Mouse (Mus musculus) embryonic facial prominence, embryonic 12.5 days (tissue): Measurements from ENCODE around the gene H2al1a. TPM values are rescaled to one million over a fixed set of nuclear protein-coding genes. Genes with fewer than 3 reads are reported as not detected.

Experiments
- ATAC-seq: fragments of 200-750 bp; cut with Nextera tagmentation; 2 replicates; pipeline ENCODE4 v1.8.0; 2017; ENCODE audit not compliant: insufficient number of reproducible peaks, insufficient read depth, low FRiP score, low TSS enrichment
- H3K27ac ChIP-seq: fragments of 300-500 bp; sonication (generic); 2 replicates; pipeline ENCODE4 v1.5.1; 2016; ENCODE audit warnings: mild to moderate bottlenecking
- H3K27me3 ChIP-seq: fragments of 300-500 bp; sonication (generic); 2 replicates; pipeline ENCODE4 v1.6.1; 2016; ENCODE audit warnings: mild to moderate bottlenecking, moderate library complexity
- H3K36me3 ChIP-seq: fragments of 300-500 bp; sonication (generic); 2 replicates; pipeline ENCODE4 v1.6.1; 2016; ENCODE audit warnings: mild to moderate bottlenecking
- H3K4me1 ChIP-seq: fragments of 300-500 bp; sonication (generic); 2 replicates; pipeline ENCODE4 v1.6.1; 2016
- H3K4me2 ChIP-seq: fragments of 300-500 bp; sonication (generic); replicated peaks from 2 replicates; pipeline ENCODE4 v1.6.1; 2016; ENCODE audit warnings: mild to moderate bottlenecking, moderate library complexity
- H3K4me3 ChIP-seq: fragments of 300-500 bp; sonication (generic); 2 replicates; pipeline ENCODE4 v1.5.1; 2016; ENCODE audit warnings: mild to moderate bottlenecking
- H3K9ac ChIP-seq: fragments of 300-500 bp; sonication (generic); 2 replicates; pipeline ENCODE4 v1.6.1; 2016; ENCODE audit warnings: mild to moderate bottlenecking, moderate library complexity
- H3K9me3 ChIP-seq: fragments of 300-500 bp; sonication (generic); 2 replicates; pipeline ENCODE4 v1.6.1; 2016; ENCODE audit warnings: mild to moderate bottlenecking, moderate library complexity
- WGBS: fragments of 180-500 bp; shearing (Covaris S2); methylation state at CpG from one replicate; pipeline ENCODE4 v1.1.7; 2016; 5-methylcytosine and 5-hydroxymethylcytosine counted together
- polyA plus RNA-seq: library from polyadenylated mRNA; unstranded; fragments of >200 nt; fragmentation: Nextera tagmentation; extraction: Ambion mirVana; gene quantifications from 2 replicates; pipeline ENCODE4 v1.2.1, GENCODE M21; 2016

H2al1a gene
- polyA plus RNA-seq, 1 experiment from 2014 or later = not detected

DNA sequence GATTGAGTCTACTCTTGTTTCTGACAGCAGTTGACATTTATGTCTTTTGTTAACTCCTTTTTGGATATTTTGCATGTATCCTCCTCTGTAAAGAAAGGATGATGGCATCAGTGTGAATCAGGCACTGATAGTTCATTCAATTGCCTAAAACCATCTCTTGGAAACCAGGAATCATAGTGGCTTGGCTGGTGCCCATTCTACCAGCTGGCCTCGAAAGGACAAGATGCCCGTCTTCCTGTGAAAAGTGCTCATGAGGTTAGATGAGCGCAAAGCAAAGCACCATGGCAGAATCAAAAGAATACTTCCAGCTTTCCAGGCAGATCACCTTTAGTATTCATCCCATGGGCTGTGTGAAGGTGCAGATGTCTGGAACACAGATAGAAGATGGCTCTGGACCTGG lies 47.7 kb downstream of the H2al1a start:
- no peak for ATAC-seq
- no peaks in the 10 kb centered on the region for H3K36me3 ChIP-seq
- H3K4me3 ChIP-seq = no peak overlapping the region
- 86% methylated on average over 3 of the region's 3 CpGs for WGBS
- no peaks in the 10 kb centered on the region for H3K9me3 ChIP-seq
- H3K9ac ChIP-seq = no peak overlapping the region
- H3K27me3 ChIP-seq = no peaks in the 10 kb centered on the region
- H3K4me2 ChIP-seq = no peak overlapping the region
- no peak overlapping the region for H3K27ac ChIP-seq
- H3K4me1 ChIP-seq = peaks cover 2% of the 10 kb centered on the region; the same call in 1 of the 2 replicates

Other genes starting within 250 kb of the H2al1a start
- gene H2al1b, start 3.2 kb downstream of the H2al1a start, polyA plus RNA-seq = not detected in 2 replicates
- gene H2al1c, start 6.4 kb downstream of the H2al1a start, polyA plus RNA-seq = not detected in 2 replicates
- not detected in 2 replicates for gene H2al1d, start 9.6 kb downstream of the H2al1a start, polyA plus RNA-seq
- not detected in 2 replicates for gene H2al1e, start 12.7 kb downstream of the H2al1a start, polyA plus RNA-seq
- not detected in 2 replicates for gene H2al1f, start 15.9 kb downstream of the H2al1a start, polyA plus RNA-seq
- not detected in 2 replicates for gene H2al1g, start 19.0 kb downstream of the H2al1a start, polyA plus RNA-seq
- not detected in 2 replicates for gene H2al1h, start 22.2 kb downstream of the H2al1a start, polyA plus RNA-seq
- gene H2al1i, start 25.4 kb downstream of the H2al1a start, polyA plus RNA-seq = not detected in 2 replicates
- gene H2al1j, start 28.6 kb downstream of the H2al1a start, polyA plus RNA-seq = not detected in 2 replicates